Mouse (Mus musculus) mammary gland, adult 2 months (tissue): ENCODE data around the gene Tm9sf4. TPM values are rescaled to one million over a fixed set of nuclear protein-coding genes. Genes with fewer than 3 reads are reported as not detected.

Experiments used
- polyA plus RNA-seq: library from polyadenylated mRNA; depleted of rRNA; stranded (reverse); fragments of >200 nt; gene quantifications from 2 replicates; pipeline ENCODE4 v1.2.3, GENCODE M21; 2012; ENCODE audit warnings: low replicate concordance; rRNA removed

Tm9sf4 gene
- 35.5 and 58.9 TPM in 2 replicates for polyA plus RNA-seq

GRCm38 (mm10) chr2:153160844-153161683 lies at the start of gene Tm9sf4:
Tm9sf4 (plus strand) TSS chr2:153161303.

DNA sequence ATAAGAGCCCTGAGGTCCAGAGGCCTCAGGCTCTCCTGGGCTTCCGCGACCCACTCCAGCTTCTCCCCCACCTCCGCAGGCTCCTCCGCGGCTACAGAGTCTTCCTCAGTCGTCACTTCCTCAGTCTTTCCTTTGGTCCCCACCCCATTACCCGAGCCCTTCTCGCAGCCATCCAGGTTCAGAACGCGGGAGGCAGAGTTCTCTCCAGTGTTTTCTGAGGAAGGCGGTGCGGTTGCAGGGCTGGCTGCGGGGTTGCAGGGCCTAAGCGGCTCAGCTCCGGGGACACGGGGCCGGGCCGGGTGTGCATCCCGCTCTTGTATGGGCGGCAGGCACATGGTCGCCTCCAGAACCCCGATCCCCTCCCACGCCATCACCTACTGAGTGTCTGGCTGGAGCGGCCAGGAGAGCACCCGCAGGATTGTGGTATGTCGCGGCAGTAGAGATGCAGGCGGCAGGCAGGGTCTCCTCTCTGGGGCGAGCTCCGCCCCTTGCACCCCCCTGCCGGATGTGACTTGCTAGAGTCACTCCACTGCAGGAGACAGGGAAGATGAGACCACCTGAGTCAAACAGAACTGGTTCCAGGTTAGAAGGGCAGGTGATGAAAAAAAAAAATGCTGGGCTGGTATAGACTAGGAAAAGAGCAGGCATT lies 64.0 kb downstream of the Tm9sf4 start, which contains the start of gene Tspyl3:
Gene Tspyl3 (minus strand): TSS at position 496 of the 649 bp plus-strand sequence.

DNA sequence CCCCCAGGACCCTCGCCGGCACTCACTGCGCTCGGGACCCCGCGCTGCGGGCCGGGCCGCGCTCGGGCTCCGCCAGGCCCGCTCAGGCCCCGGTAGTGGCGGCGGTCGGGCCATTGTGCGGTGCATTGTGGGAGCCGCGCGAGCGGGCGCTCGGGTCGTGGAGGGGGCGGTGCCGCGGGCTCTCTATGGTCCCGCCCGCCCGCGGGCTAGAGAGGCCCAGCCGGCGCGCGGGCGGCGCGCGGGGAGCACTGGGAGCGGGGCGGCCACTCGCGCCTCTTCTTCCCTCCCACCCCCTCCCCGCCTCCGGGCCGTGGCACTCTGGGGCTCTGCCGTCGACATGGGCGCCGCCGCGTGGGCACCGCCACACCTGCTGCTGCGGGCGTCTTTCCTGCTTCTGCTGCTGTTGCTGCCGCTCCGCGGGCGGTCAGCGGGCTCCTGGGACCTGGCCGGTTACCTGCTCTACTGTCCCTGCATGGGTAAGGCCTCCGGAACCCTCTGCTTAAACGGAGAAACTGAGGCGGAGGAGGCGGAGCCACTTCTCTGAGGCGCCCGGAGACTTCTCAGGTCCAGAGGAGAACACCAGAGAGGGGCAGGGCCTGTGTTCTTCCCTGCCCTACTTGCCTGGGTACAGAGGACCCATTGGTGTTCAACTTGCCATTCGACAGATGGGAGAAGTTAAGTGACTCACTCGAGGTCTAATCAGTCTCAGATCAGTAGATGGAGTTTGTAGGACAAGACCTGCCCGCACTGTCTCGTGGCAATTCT lies 80.3 kb downstream of the Tm9sf4 start, which contains the start of the genes Plagl2 and Pofut1:
Gene Plagl2 (minus strand): TSS at position 177 of the 765 bp plus-strand sequence.
Gene Pofut1 (plus strand): TSS at position 284 of the 765 bp plus-strand sequence.

Other genes starting within 250 kb of the Tm9sf4 start
- 0.06 and 68.0 TPM in 2 replicates for gene Mylk2, start 250.0 kb upstream of the Tm9sf4 start, polyA plus RNA-seq
- 14.4 and 21.7 TPM in 2 replicates for gene Foxs1, start 228.1 kb upstream of the Tm9sf4 start, polyA plus RNA-seq
- gene Dusp15, start 209.6 kb upstream of the Tm9sf4 start, polyA plus RNA-seq, result 4.9 and 5.1 TPM in 2 replicates
- 0.10 and 0.22 TPM in 2 replicates for gene Ttll9, start 198.8 kb upstream of the Tm9sf4 start, polyA plus RNA-seq
- 41.5 and 98.0 TPM in 2 replicates for gene Pdrg1, start 145.9 kb upstream of the Tm9sf4 start, polyA plus RNA-seq
- gene Xkr7, start 129.5 kb upstream of the Tm9sf4 start, polyA plus RNA-seq, result not detected in 2 replicates
- gene Ccm2l, start 95.3 kb upstream of the Tm9sf4 start, polyA plus RNA-seq, result 31.0 and 33.8 TPM in 2 replicates
- 16.8 and 18.9 TPM in 2 replicates for gene Hck, start 52.8 kb upstream of the Tm9sf4 start, polyA plus RNA-seq
- gene Tspyl3, start 64.1 kb downstream of the Tm9sf4 start, polyA plus RNA-seq, result 13.4 and 14.2 TPM in 2 replicates
- 7.9 and 8.4 TPM in 2 replicates for gene Plagl2, start 80.1 kb downstream of the Tm9sf4 start, polyA plus RNA-seq
- gene Pofut1, start 80.2 kb downstream of the Tm9sf4 start, polyA plus RNA-seq, result 28.8 and 33.3 TPM in 2 replicates
- gene Kif3b, start 130.1 kb downstream of the Tm9sf4 start, polyA plus RNA-seq, result 5.4 and 11.0 TPM in 2 replicates
- 10.7 and 13.6 TPM in 2 replicates for gene Asxl1, start 184.5 kb downstream of the Tm9sf4 start, polyA plus RNA-seq